Mouse (Mus musculus) right cerebral cortex, postnatal 10 days (tissue): Measurements from ENCODE around the gene Wdsub1.
A peak's percentile ranks its signal among the peaks of the same experiment; 100 is the strongest.
"Not testable (repeated sequence)": the region's sequence is repeated elsewhere in the genome, so short reads cannot be mapped to it uniquely, and the experiment has no call there.

Experiments used
- DNase-seq, 2 experiments: peaks; one replicate each; pipeline ENCODE4 v3.0.0; 2021; ENCODE audit warnings: low spot score in 2 of 2

The Wdsub1 gene

DNA sequence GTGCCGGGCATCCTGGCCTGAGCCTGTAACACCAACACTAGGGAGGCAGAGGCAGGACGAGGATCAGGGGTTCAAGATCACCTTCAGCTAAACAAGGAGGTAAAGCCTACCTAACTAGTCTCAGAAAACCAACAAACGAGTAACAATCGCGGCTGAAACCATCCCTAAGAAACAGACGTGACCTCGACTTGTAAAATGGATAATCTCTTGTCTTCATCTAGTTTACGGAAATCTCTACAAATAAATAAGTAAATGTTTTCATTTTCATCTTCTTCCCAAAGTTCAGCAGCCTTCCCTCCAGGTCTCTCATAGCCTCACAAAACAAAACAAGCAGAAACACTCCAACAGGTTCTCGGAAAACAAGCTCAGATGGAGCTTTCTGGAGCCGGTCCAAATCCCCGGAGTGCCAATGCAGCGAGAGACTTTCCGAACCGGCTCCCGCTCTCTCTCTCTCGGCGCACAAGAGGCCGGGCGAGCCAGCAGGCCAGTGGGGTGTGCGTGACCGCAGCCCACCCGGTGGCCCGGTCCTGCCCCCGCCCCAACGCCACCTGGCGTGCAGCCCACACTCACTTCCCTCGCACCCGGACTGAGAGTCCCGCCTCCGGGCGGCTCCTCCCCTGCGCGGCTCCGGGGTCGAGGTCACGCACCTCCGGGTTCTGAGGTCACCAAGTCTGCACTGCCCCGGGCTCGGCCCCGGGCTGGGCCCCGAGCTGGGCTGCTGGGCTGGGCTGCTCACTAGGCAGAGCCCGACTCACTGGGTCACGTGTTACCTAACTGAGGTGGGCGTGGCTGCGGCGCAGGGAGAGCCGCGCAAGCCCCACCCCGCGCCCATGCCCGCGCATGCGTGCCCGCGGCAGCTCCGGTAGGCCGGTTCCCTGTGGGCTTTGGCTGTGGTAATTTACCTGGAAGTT, at the start of gene Wdsub1:
Wdsub1 (minus strand) TSS at position 761 of the 911 bp plus-strand sequence.
- peak; percentile 94 for DNase-seq

DNA sequence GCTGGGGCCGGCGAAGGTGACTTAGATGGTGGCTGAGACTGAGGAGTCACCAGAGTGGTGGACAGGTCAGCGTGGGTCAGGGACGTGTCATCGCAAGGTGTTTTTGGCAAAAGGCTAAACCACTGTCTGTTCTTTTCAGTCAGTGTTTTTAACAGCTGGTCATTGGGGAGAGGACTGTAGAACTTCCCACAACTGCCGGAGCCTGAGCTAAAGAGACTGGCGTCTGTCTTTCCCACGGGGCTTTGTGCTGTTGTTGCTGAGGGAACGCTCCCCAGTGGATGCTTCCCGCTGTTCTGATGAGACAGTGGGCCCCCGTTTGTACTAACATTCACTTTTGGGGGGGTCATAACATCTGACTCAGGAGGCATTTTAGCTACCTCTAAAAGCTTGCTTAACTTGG, 31.2 kb upstream of the Wdsub1 start:
- no peak for DNase-seq

DNA sequence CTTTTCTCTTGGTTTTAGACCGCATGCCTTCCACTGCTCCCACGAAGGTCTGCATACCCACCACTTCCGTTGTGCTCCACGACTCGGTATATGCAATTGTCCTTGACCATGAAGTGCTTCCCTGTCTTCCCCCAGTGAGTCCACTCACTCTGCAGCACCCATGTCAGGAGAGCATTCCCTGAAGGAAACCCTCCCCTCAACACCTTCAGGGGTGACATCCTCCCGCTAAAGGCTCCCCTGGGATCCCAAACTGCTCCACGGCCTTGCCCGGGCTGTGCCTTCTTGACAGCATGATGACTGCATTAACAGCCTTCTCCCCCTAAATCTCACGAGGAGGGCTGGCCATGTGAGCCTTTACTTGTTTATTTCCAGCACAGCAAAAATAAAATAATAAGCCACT, 25.7 kb upstream of the Wdsub1 start:
- no peak for DNase-seq

DNA sequence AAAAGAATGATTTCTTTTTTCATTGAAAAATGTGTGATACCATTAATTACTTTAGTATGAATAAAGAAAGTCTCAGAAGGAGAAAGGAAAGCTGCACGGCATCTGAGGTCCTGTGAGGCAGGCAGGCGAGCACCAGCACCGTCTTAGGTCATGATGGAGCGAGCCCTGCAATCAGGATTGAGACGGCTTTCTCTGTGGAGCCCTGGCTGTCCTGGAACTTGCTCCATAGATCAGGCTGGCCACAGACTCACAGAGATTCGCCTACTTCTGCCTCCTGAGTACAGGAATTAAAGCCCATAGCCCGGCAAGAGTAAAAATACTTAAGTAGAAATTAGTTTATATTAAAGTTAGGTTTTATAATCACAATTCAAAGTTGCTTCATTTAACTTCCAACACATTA, 21.6 kb upstream of the Wdsub1 start:
- DNase-seq: no peak

DNA sequence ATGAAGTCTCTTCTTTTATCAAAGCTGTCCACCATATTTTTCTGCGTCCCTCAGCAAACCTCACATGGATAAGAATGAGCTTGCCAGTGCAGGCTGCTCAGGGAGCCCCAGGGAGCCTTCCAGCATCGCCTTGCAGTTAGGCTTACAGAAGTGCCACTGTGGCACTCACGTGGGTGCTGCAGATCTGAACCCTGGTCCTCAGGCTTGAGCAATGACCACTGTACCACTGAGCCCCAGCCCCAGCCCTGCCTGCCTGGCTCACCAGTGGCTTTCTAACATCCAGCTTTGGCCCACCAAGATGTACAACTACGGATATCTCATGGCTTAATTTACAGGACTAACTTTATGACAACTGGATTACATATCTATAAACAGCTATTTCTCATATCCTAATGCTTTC, 16.3 kb upstream of the Wdsub1 start:
- DNase-seq: no peak

DNA sequence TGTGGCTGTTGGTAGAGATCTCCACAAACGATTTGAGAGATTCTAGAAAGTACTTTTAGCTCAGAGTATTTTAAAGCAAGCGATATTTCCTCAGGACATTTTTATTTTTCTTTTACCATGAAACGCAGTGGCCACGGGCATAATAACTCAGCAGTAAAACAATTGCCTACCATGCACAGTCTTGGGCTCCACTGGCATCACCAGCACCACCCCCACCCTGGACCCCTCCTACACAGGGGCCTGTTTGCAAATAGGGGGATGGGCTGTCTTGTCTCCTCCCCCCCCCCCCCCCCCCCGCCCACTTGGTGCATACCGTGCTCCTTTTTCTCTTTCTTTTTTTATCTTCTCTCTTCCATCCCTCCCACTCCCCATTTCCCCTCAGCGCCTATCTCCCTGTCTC, 15.7 kb upstream of the Wdsub1 start:
- DNase-seq: no peak

DNA sequence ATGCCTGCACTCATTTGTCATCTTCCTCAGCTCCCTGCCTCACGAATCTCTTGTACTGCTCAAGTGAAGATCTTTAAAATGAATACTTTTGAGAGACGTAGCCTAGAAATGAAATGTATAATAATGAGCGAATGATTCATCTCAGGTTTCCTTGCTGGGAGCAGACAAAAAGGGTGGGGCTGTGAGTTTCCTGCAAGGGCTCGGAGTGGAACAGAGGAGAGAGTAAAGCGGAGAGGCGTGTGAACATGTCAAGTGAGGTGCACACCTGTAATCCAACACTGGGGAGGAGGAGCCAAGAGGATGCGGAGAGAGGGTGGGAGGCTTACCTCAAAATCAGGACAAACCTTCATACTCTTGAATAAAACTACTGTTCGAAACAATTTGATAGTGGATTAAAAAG, 14.4 kb upstream of the Wdsub1 start:
- no peak for DNase-seq

DNA sequence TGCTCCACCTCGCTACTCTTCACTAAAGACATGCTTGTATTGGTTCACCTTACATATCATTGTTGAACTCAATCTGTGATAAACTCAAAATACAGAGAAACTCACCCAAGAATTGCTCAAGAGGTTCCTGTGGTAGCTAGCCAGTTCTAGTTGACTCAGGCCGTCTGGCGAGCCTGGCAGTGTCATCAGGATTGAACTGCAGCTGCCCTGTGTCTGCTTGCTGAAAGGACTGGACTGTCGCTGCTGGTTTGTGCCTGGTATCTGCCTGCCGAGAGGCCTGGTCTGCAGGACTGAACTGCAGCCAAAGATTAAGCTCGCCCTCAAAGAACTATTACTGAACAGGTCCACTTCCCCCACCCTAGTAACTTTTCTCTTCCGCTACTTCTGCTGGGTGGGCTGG, 14.0 kb upstream of the Wdsub1 start:
- DNase-seq: no peak

DNA sequence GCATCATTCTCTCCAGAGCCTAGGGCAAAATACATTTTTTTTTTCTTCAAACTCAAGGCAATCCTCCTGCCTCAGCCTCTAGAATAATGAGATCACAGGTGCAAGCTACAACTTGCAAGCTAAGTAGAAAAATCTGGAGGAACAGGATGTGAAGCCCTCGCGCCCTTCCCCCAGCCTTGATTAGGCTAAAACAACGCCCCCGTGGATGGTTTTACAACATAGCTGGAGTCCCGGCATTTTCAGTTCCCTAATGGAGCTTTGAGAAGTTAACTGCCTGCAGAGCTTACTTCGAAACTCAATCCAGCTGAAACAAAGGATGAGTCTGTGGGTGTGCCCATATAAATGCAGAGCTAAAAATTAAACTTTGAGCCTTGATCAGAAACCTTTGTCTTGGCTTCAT, 7.3 kb upstream of the Wdsub1 start:
- no peak for DNase-seq

DNA sequence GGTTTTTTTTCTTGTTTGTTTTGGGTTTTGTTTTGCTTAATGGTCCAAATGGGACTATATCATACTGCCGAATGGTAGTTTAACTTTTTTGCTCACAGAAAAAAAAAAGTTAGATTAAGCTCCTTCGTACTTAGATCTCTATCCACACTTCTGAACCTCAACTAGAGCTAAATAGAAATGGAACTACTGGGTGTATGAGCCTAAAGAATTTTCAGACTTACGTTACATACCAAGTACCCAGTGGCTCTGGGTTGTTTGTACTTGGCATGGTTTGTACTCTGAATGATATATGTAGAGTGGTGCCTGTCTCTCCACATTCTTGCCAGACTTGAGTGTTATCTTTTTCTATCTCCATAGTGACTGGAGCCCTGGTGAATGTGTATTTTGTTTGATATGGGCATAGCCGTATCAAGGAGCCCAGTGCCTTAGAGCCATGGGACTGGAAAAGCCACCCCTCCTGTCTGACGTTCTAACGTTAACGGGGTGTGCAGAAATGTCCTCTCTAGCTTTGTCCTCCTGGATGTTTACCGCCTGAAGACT, 421 bp upstream of the Wdsub1 start:
- DNase-seq: no peak

DNA sequence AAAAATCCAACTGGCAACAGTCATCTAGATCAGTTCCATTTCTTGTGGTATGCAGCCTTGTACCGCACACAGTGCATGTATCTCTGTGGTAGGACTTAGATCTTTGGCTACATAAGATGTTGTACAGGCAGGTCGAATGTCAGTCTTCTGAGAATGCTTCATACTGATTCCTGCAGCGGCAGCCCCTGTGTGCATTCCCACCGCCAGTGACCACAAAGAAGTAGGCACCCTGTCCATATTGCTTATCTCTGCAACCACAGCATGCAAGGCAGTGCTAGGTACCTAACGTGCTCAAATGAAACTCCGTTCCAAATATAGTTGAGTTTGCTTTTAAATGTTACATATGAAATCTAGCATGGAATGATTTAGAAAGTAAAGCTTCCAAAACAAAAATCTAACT, 987 bp downstream of the Wdsub1 start:
- no peak for DNase-seq

DNA sequence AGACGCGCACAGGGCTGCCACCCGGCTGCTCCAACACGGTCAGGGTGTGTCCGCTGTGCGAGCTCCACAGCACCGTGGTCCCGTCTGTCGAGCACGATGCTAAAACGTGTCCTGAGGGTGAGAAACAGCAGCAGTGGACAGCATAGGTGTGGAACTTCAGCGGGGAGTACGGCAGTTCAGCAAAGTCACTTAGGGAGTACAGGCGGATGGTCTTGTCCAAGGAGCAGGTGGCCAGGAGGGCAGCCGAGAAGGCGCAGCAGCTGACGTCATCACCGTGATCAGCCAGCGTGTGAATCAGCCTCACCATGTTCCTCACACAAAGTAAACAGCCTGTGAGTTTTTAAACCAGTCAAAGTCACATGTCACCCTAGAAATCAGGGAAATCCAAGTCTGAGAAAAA, 4.2 kb downstream of the Wdsub1 start:
- DNase-seq: no peak

DNA sequence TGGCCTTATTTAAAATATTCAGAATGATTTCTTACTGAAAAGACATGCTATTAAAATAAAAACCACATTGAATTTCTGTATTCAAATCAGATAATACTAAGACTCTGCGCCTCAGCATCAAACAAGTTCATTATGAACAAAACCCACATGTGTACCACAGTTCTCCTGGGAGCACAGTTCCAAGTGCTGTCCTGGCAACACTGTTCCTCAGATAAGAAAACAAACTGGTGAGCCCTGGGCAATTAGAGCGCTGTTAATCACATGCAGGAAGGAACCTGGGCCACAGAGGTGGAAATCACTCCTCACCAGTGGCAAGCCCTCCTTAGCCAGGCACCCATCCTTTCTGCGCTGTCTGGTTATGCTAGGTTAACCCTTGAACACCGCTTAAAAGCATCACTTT, 5.1 kb downstream of the Wdsub1 start:
- DNase-seq: no peak

DNA sequence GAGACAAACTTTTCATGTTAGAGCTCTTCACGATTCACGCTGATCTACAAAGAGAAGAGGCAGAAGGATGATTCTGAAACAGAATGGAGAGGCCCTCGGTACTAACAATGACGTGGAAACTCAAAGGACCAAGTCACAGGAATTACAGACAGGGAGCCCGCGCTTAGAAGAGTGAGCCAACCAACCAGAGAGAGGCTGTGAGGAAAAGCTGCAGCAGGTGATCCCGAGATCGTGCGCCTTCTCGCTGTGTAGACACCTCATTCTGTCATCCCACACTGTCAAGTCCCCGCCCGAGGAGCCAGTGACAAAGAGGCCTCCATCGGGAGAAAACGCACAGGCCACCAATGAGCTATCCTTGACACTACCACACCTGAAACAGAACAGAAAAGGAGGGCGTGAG, 5.9 kb downstream of the Wdsub1 start:
- no peak for DNase-seq

DNA sequence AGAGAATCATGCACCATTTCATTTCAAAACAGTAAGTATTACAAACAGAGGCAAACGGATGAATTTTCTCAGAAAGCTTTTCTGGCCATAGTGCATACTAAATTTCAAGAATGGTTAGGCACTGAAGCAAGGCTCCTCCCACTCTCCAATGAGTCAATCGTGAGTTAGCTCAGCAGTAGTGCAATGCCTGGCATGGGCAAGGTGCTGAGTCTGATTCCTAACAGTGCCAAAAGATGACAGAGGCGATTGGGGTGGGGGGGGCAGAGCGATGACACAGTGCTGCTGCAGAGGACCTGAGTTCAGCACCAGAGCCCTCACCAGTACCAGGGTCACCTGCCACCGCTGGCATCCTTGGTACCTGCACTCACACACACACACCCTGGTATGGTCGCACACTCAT, 11.9 kb downstream of the Wdsub1 start:
- DNase-seq: no peak

DNA sequence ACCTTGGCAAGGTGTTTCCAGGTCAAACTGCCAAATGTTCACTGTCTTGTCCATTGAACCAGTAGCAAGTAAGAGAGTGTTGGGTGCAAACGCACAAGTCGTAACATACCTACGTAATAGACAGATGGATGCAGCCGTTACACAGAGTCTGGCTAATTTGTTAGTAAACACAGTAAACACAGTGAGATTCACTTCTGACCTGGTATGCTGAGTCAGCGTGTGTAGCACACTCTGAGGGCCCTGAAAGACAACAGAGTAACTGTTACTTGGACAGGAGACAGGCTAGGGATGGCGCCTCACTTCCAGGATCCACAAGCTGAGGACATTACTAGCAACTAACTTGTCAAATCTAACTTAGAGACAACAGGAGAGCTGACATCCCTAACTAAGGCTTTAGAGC, 19.8 kb downstream of the Wdsub1 start:
- no peak for DNase-seq

DNA sequence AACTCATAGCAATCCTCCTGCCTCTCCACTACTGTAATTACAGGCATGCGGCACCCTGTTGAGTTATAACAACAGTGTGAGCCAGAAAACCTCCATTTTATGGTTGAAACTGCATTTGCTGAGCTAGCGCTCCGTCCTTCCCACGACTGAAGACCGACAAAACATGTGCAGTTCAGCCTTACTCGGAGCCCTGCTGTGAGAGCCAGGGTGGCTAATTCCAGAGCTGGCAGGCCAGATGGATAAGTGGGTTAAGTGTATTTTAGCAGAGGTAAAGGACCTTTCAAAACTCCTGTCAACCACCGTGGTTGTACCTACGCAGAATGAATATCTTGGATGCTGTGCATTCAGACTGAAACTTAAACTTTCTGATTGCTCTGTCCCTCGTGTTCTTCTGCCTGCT, 28.0 kb downstream of the Wdsub1 start:
- DNase-seq: no peak

DNA sequence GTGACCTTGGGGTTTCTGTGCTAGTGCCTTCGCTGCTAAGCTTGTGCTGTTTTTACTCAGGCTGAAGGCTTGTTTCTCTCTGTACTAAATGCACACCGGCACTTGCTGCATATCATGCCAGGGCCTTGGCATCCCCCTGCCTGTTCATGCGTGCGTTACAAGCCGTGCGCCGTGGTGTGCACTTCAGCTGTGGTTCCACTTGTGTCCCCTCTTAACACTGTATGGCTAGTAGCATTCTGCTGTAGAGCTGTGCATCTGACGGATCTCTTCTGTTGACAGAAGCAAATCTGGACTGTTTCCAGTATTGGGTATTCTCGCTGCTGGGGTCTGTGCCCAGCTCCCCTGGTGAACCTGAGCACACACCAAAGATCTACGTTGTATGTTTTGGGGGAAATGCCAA, 28.8 kb downstream of the Wdsub1 start:
- DNase-seq: no peak

DNA sequence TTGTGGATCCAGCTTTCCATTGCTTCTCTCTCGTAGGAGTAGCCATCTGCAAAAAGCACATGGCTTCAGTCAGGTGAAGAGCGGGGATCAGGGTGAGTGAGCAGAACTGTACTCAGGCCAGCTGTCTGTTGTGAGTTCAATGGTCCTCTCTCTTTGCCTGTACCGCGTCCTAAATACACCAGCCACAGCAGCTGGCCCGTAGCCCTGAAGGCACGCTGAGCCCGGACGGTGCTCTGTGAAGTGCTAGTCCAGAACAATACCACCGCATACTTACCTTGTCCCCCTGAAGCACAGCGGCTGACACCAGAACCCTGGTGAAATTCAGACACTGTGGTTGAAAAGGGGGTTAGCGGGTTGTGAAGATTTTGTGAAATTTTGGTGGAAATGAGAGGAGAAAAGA, 29.5 kb downstream of the Wdsub1 start:
- no peak for DNase-seq

DNA sequence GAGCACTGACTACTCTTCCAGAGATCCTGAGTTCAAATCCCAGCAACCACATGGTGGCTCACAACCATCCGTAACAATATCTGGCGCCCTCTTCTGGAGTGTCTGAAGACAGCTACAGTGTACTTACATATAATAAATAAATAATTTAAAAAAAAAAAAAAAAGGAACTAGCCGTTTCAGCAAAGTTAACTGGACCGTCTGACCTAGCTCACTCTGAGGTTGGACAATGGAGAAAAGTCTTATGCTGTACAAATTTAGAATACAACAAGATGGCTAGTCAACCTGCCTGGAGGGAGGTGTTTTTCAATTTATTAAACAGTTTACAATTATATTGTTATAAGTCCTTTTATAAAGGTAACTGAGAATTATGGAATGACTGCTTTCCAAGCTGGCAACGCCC, 30.5 kb downstream of the Wdsub1 start:
- not testable (repeated sequence) for DNase-seq

DNA sequence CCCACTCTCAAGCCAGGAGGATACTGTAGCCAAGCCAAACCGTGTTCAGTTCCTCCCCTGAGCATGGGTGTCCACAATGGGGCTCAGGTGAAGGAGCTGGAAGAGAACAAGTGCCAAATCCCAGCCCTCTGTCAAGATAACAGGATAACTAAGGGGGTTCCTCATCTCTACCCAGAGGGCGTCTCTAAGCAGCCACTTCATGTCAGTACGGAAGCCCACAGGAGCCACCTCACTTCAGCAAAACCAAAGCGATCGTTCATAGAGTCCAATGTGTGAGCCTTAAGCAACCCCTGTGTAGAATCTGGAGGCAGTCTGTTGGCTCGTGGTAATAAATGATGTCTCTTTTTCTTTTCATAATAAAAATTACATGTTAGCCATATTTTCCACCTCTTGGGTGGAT, 38.5 kb downstream of the Wdsub1 start:
- DNase-seq: no peak

DNA sequence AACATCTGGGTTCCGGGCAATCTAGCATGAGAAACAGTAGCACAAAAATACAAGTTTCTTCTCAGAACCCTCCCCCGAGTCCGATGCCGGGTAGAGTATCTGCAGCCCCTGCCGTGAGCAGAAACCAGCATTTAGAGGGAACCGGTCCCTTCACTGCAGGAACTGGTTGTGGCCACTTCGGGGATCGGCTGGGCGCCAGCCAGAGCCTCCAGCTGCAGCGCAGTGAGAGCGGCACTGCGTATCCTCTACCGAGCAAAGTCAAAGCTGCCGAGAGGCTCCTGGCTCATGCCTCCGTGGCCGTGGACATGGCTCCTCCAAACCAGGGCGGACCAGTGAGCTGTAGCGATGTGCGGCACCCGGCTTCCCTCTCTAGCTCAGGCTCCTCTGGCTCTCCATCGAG, 39.2 kb downstream of the Wdsub1 start:
- no peak for DNase-seq

DNA sequence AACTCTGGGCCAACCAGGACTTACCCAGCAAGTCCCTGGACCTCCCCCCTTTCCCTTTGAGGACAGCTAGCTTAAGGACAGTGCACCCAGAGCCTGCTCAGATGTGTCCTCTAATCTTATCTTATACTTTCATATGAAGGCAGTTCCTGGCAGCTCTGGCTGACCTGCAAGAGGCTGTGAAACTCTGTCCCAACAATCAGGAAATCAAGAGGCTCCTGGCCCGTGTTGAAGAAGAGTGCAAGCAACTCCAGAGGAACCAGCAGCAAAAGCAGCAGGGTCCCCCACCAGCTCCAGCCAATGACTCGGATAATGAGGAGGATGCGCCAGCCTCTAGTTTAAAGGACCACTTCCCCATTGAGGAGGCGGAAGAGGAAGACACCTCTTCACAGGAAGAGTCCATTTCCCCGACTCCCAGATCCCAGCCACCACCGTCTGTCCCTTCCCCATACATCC, 39.8 kb downstream of the Wdsub1 start:
- no peak for DNase-seq

DNA sequence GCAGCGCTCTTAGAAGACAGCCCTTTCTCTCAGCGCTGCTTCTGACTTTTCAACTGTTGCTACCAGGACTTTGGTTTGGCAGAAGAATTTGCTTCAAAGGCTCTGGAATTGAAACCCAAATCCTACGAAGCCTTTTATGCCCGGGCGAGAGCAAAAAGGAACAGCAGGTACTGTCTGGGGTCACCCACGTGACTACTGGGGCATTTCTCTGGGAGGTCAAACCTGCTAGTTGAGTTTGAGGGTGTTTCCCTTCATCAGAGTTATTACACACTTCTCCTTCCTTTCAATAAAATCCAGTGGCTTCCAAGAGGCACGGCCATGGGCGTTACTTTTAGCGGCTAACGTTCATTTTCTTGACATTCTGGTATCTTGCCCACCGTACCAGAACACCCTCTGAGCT, 40.4 kb downstream of the Wdsub1 start:
- no peak for DNase-seq
